Mouse (Mus musculus) testis, adult 2 months (tissue): Measurements from ENCODE around the gene Vamp3.

Experiments used
- CTCF ChIP-seq: fragments of 200-500 bp; IDR thresholded peaks from 2 replicates; pipeline ENCODE4 v1.5.1; 2012; ENCODE audit warnings: low read depth, mild to moderate bottlenecking, inconsistent platforms, low read length, moderate library complexity; ENCODE audit not compliant: control insufficient read depth, insufficient read depth, insufficient replicate concordance
- POLR2A ChIP-seq: fragments of 200-500 bp; IDR thresholded peaks from 2 replicates; pipeline ENCODE4 v1.6.1; 2012; ENCODE audit warnings: low read depth, mild to moderate bottlenecking, inconsistent platforms, low read length, moderate library complexity; ENCODE audit not compliant: control insufficient read depth

DNA sequence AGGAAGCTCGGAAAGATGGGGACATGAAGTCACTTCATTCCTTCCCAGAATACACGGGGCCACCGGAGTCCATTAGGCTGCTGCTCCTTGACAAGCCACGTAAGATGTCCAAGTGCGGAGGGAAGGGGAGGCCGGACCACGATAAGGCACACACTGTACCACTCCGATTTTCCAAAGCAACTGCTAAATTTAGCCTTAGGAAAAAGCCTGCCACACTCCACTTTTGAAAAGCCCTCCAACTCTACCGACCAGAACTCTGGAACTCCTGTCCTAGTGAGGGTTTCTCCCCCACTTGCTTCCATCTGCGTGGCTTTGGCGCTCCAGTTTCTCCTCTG, 39.3 kb upstream of the Vamp3 start:
- TF ChIP-seq POLR2A = no peak
- TF ChIP-seq CTCF = no peak
